Mouse (Mus musculus): Measurements from ENCODE around the gene Olfr1029.
"Not testable (repeated sequence)": the region's sequence is repeated elsewhere in the genome, so short reads cannot be mapped to it uniquely, and the experiment has no call there.

DNA sequence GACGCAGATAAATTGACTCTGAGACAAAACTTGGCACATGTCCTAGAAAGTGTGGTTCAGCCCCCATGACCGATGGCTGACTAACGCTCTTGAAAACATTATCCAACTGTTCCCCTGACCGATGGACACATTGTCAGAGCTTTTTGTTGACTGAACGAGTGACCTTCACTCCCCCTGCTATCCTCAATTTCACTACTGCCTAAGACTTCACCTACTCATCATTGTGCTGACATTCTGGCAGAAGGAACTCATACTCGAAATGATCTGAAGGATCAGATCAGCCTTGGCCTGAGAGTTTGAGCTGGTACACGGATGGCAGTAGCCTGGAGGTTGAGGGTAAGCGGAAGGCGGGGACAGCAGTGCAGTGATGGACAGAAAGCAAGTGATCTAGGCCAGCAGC is 47.8 kb downstream of the Olfr1029 start:
- TF ChIP-seq POLR2A, EP300 (IDR thresholded peaks at IDR 0.05; ENCODE audit: insufficient read depth, low read depth, low read length): not testable (repeated sequence)
